Mouse (Mus musculus) ovary, postnatal 10 days (tissue): ENCODE results near the gene Nhsl1.

Source experiments
- DNase-seq: peaks from one replicate; pipeline ENCODE4 v3.0.0; 2022; ENCODE audit warnings: low spot score

The Nhsl1 gene

GRCm38 (mm10) chr10:18403992-18404391 is 85.2 kb downstream of the Nhsl1 start:
- no peak for DNase-seq

GRCm38 (mm10) chr10:18404679-18405078 is 85.9 kb downstream of the Nhsl1 start:
- DNase-seq, result no peak

GRCm38 (mm10) chr10:18407062-18407830 is 88.5 kb downstream of the Nhsl1 start:
- peak; percentile 35 for DNase-seq

- no peak for DNase-seq
Measured at GRCm38 (mm10) chr10:18408128-18408527, 89.3 kb downstream of the Nhsl1 start.

GRCm38 (mm10) chr10:18408635-18409034 is 89.8 kb downstream of the Nhsl1 start:
- no peak for DNase-seq

- no peak for DNase-seq
Measured at GRCm38 (mm10) chr10:18409068-18409467, 90.3 kb downstream of the Nhsl1 start.

- no peak for DNase-seq
Measured at GRCm38 (mm10) chr10:18411266-18411665, 92.5 kb downstream of the Nhsl1 start.

- DNase-seq, result no peak
Measured at GRCm38 (mm10) chr10:18415946-18416345, 97.2 kb downstream of the Nhsl1 start.

- DNase-seq, result no peak
Measured at GRCm38 (mm10) chr10:18418160-18418559, 99.4 kb downstream of the Nhsl1 start.

GRCm38 (mm10) chr10:18419508-18419907 is 100.7 kb downstream of the Nhsl1 start:
- no peak for DNase-seq

- no peak for DNase-seq
Measured at GRCm38 (mm10) chr10:18420259-18421000, 101.6 kb downstream of the Nhsl1 start.

GRCm38 (mm10) chr10:18422968-18423367 is 104.2 kb downstream of the Nhsl1 start:
- no peak for DNase-seq

- DNase-seq, result no peak
Measured at GRCm38 (mm10) chr10:18423557-18423956, 104.8 kb downstream of the Nhsl1 start.

- DNase-seq, result no peak
Measured at GRCm38 (mm10) chr10:18427866-18428265, 109.1 kb downstream of the Nhsl1 start.

- DNase-seq, result no peak
Measured at GRCm38 (mm10) chr10:18429533-18429932, 110.7 kb downstream of the Nhsl1 start.

- no peak for DNase-seq
Measured at GRCm38 (mm10) chr10:18430141-18430540, 111.4 kb downstream of the Nhsl1 start.

- DNase-seq, result peak; percentile 55
Measured at GRCm38 (mm10) chr10:18430973-18431372, 112.2 kb downstream of the Nhsl1 start.

- DNase-seq, result no peak
Measured at GRCm38 (mm10) chr10:18431546-18431945, 112.8 kb downstream of the Nhsl1 start.

- no peak for DNase-seq
Measured at GRCm38 (mm10) chr10:18435454-18435853, 116.7 kb downstream of the Nhsl1 start.

- DNase-seq, result no peak
Measured at GRCm38 (mm10) chr10:18435938-18436337, 117.2 kb downstream of the Nhsl1 start.

- no peak for DNase-seq
Measured at GRCm38 (mm10) chr10:18437584-18437983, 118.8 kb downstream of the Nhsl1 start.

- no peak for DNase-seq
Measured at GRCm38 (mm10) chr10:18445603-18446358, 127.0 kb downstream of the Nhsl1 start.
